Mouse (Mus musculus): ENCODE data around the gene Spocd1.

Spocd1 gene

GRCm38 (mm10) chr4:129987825-129988504, 58.9 kb downstream of the Spocd1 start:
- in situ Hi-C loops (cut with MboI; ENCODE audit: low pct_unique_long_range_greater_than_20kb in 1 of 2, low sequenced_read_pairs in 2 of 2, unreplicated experiment in 1 of 2), result no loop called here

- in situ Hi-C loops (cut with MboI; ENCODE audit: low pct_unique_long_range_greater_than_20kb in 1 of 2, low sequenced_read_pairs in 2 of 2, unreplicated experiment in 1 of 2), result no loop called here
Observed at GRCm38 (mm10) chr4:129989925-129990324, 60.9 kb downstream of the Spocd1 start.

DNA sequence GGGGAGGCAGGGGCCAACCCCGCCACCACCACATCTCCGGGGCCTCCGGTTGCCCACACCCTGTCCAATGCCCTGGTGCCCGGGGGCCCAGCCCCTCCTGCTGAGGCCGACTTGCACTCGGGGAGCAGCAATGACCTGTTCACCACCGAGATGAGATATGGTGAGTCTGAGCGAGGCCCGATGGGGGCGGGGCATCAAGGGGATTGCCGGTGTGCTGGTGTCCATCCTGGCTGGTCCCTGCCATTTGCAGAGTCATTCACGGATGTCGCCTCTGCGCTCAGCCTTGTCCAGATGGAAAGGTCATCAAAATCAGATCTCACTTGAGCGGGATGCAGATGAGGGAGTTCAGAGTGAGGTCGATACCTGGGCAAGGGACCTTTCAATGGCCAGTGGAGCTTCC, 63.7 kb downstream of the Spocd1 start:
- in situ Hi-C loops (cut with MboI; ENCODE audit: low pct_unique_long_range_greater_than_20kb in 1 of 2, low sequenced_read_pairs in 2 of 2, unreplicated experiment in 1 of 2), result no loop called here

- in situ Hi-C loops (cut with MboI; ENCODE audit: low pct_unique_long_range_greater_than_20kb in 1 of 2, low sequenced_read_pairs in 2 of 2, unreplicated experiment in 1 of 2), result no loop called here
Observed at GRCm38 (mm10) chr4:129993213-129993612, 64.2 kb downstream of the Spocd1 start.

- in situ Hi-C loops (cut with MboI; ENCODE audit: low pct_unique_long_range_greater_than_20kb in 1 of 2, low sequenced_read_pairs in 2 of 2, unreplicated experiment in 1 of 2), result no loop called here
Observed at GRCm38 (mm10) chr4:129993944-129994695, 65.1 kb downstream of the Spocd1 start.

GRCm38 (mm10) chr4:129994728-129995127, 65.7 kb downstream of the Spocd1 start:
- in situ Hi-C loops (cut with MboI; ENCODE audit: low pct_unique_long_range_greater_than_20kb in 1 of 2, low sequenced_read_pairs in 2 of 2, unreplicated experiment in 1 of 2), result no loop called here

- in situ Hi-C loops (cut with MboI; ENCODE audit: low pct_unique_long_range_greater_than_20kb in 1 of 2, low sequenced_read_pairs in 2 of 2, unreplicated experiment in 1 of 2), result no loop called here
Observed at GRCm38 (mm10) chr4:129995255-129995654, 66.2 kb downstream of the Spocd1 start.

- in situ Hi-C loops (cut with MboI; ENCODE audit: low pct_unique_long_range_greater_than_20kb in 1 of 2, low sequenced_read_pairs in 2 of 2, unreplicated experiment in 1 of 2), result no loop called here
Observed at GRCm38 (mm10) chr4:129996015-129996414, 67.0 kb downstream of the Spocd1 start.

DNA sequence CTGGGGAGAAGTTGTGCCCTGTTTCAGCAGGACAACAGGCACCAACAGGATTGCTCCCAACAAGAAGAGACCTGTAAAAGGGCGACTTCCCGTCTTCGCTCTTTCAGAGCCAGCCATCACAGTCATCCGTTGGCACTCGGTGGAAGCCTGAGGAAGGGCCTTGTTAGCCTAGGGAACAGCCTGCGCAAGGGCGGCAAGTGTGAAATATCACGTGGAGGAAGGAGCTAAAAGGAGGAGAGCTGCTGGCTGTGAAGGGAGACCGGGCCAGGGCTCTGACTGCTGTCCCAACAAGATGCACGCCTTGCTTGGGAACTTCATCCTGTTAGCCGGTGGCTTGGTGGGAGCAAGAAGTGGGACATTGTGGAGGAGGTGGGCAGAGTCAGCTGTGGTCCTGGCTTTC, 69.1 kb downstream of the Spocd1 start:
- in situ Hi-C loops (cut with MboI; ENCODE audit: low pct_unique_long_range_greater_than_20kb in 1 of 2, low sequenced_read_pairs in 2 of 2, unreplicated experiment in 1 of 2), result no loop called here

GRCm38 (mm10) chr4:130001710-130002109, 72.7 kb downstream of the Spocd1 start:
- in situ Hi-C loops (cut with MboI; ENCODE audit: low pct_unique_long_range_greater_than_20kb in 1 of 2, low sequenced_read_pairs in 2 of 2, unreplicated experiment in 1 of 2), result no loop called here

DNA sequence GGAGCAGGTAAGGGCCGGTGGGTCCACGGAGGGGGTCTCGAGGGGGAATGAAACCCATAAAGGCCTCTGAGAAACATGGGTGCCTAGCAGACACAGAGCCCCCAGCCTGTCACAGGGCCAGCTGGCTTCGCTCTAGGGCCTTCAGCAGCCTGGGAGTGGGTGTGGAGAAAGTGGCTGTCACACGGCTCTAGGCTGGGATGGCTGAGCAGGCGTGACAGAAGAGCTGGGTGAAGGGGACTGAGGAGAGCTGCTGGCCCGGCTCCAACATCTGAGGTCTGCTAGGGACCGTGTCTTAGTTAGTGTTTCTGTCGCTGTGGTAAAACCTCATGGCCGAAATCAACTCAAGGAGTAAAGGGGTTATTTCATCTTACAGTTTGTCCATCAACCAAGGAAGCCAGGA, 73.1 kb downstream of the Spocd1 start:
- in situ Hi-C loops (cut with MboI; ENCODE audit: low pct_unique_long_range_greater_than_20kb in 1 of 2, low sequenced_read_pairs in 2 of 2, unreplicated experiment in 1 of 2), result no loop called here

DNA sequence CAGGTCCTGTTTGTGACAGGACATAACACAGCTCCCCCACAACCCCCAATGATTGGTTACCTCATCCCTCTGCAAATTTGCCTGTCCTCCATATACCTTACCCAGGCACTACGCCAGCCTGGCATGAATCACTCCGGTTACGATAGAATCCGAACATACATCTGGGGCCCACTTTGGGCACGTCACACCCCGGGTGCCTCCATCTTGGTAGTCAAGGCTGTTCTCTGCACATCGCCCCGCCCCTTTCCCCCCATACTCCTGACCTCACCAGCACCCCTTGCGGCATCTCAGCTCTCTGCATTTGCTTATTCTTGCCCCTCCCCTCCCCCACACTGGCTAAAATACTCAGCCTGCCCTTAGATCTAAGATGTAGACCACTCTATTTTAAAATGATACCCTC, 76.5 kb downstream of the Spocd1 start:
- in situ Hi-C loops (cut with MboI; ENCODE audit: low pct_unique_long_range_greater_than_20kb in 1 of 2, low sequenced_read_pairs in 2 of 2, unreplicated experiment in 1 of 2), result no loop called here

DNA sequence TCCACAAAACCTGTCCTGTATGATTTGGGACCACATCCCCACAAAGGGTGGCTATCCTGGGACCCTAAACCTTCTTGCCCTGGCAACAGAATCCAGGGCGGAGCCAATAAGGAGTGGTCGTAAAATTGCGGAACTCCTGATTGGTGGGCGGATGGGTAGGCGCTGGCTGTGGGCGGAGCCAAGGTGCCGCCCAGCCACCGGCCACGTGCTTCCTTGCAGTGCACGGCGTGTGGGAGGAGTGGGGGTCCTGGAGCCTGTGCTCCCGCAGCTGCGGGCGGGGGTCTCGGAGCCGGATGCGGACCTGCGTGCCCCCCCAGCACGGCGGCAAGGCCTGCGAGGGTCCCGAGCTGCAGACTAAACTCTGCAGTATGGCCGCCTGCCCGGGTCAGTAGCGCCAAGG, 77.5 kb downstream of the Spocd1 start:
- in situ Hi-C loops (cut with MboI; ENCODE audit: low pct_unique_long_range_greater_than_20kb in 1 of 2, low sequenced_read_pairs in 2 of 2, unreplicated experiment in 1 of 2), result no loop called here
